Mouse (Mus musculus) cerebellum, adult 2 months (tissue): ENCODE measurements around the gene Snx10.

Source experiments
- CTCF ChIP-seq: fragments of 200-500 bp; IDR thresholded peaks from 2 replicates; pipeline ENCODE4 v1.5.1; 2011; ENCODE audit warnings: low read depth, mild to moderate bottlenecking, control low read depth, low read length, moderate library complexity, borderline replicate concordance; ENCODE audit not compliant: insufficient read depth
- POLR2A ChIP-seq: fragments of 200-500 bp; IDR thresholded peaks from 2 replicates; pipeline ENCODE4 v1.6.1; 2011; ENCODE audit warnings: low read length, control low read depth, borderline replicate concordance; ENCODE audit not compliant: insufficient read depth

- TF ChIP-seq CTCF, result no peak
- TF ChIP-seq POLR2A, result no peak
Observed at GRCm38 (mm10) chr6:51633663-51634362, 110.1 kb downstream of the Snx10 start.
